Mouse (Mus musculus) forebrain, embryonic 11.5 days (tissue): ENCODE results near the gene Vezt. TPM values are rescaled to one million over a fixed set of nuclear protein-coding genes. Genes with fewer than 3 reads are reported as not detected.

Source experiments
- ATAC-seq: fragments of 200-750 bp; cut with Nextera tagmentation; replicated peaks from 2 replicates; pipeline ENCODE4 v1.8.0; 2017; ENCODE audit warnings: moderate TSS enrichment; ENCODE audit not compliant: low FRiP score
- DNase-seq: peaks from one replicate; pipeline ENCODE4 v3.0.0-alpha.2; 2017; ENCODE audit warnings: low spot score
- H3K27ac ChIP-seq: fragments of 300-500 bp; sonication (generic); 2 replicates; pipeline ENCODE4 v1.5.1; 2014; ENCODE audit warnings: low read depth, low read length
- H3K27me3 ChIP-seq: fragments of 300-500 bp; sonication (generic); 2 replicates; pipeline ENCODE4 v1.6.1; 2014; ENCODE audit warnings: mild to moderate bottlenecking, low read length, mixed read lengths; ENCODE audit not compliant: control insufficient read depth, insufficient read depth
- H3K36me3 ChIP-seq: fragments of 300-500 bp; sonication (generic); 2 replicates; pipeline ENCODE4 v1.6.1; 2014; ENCODE audit warnings: mild to moderate bottlenecking, low read length, moderate library complexity, mixed read lengths; ENCODE audit not compliant: control insufficient read depth, insufficient read depth
- H3K4me1 ChIP-seq: fragments of 300-500 bp; sonication (generic); replicated peaks from 2 replicates; pipeline ENCODE4 v1.6.1; 2014; ENCODE audit warnings: low read length, mixed read lengths; ENCODE audit not compliant: control insufficient read depth, insufficient read depth
- H3K4me2 ChIP-seq: fragments of 300-500 bp; sonication (generic); 2 replicates; pipeline ENCODE4 v1.6.1; 2014; ENCODE audit warnings: low read depth, mild to moderate bottlenecking, low read length, moderate library complexity, mixed read lengths; ENCODE audit not compliant: severe bottlenecking
- H3K4me3 ChIP-seq: fragments of 300-500 bp; sonication (generic); 2 replicates; pipeline ENCODE4 v1.5.1; 2014; ENCODE audit warnings: low read depth, low read length
- H3K9ac ChIP-seq: fragments of 300-500 bp; sonication (generic); 2 replicates; pipeline ENCODE4 v1.6.1; 2014; ENCODE audit warnings: low read length
- H3K9me3 ChIP-seq: fragments of 300-500 bp; sonication (generic); 2 replicates; pipeline ENCODE4 v1.6.1; 2016; ENCODE audit warnings: low read length, mixed read lengths; ENCODE audit not compliant: control insufficient read depth
- WGBS: fragments of 180-500 bp; shearing (Covaris S2); extraction: QIAGEN DNeasy Blood & Tissue Kit; methylation state at CpG from one replicate; pipeline ENCODE4 v1.1.7; 2014; 5-methylcytosine and 5-hydroxymethylcytosine counted together
- polyA plus RNA-seq: library from polyadenylated mRNA; unstranded; fragments of >200 nt; fragmentation: Nextera tagmentation; extraction: Ambion mirVana; gene quantifications from 2 replicates; pipeline ENCODE4 v1.2.1, GENCODE M21; 2014

Gene Vezt
- 39.6 and 46.6 TPM in 2 replicates for polyA plus RNA-seq

- peak; percentile 99 for ATAC-seq
- peak within 1 kb of the TSS; percentile 66 for H3K4me2 ChIP-seq
- WGBS: under 1% methylated on average over 75 of the region's 77 CpGs
- peaks cover 6% of the 10 kb centered on the region; the same call in 1 of the 2 replicates for H3K4me1 ChIP-seq
- H3K27ac ChIP-seq: 0 out of 2 replicates have a peak within 1 kb of the TSS, but pooled peaks have one; percentile 37
- no peaks in the 10 kb centered on the region for H3K36me3 ChIP-seq
- peak; percentile 100 for DNase-seq
- H3K4me3 ChIP-seq: peak within 1 kb of the TSS; percentile 83
- H3K9me3 ChIP-seq: no peaks in the 10 kb centered on the region
- H3K27me3 ChIP-seq: no peaks in the 10 kb centered on the region
- H3K9ac ChIP-seq: peak within 1 kb of the TSS; percentile 85
Observed at GRCm38 (mm10) chr10:94035658-94036374, at the start of gene Vezt, which contains the start of gene Fgd6. Gene Vezt, minus strand, starts transcription at chr10:94035817. Gene Fgd6, plus strand, starts transcription at chr10:94036001.

GRCm38 (mm10) chr10:94082040-94082734 is 46.6 kb upstream of the Vezt start:
- WGBS: 39% methylated on average over 7 of the region's 7 CpGs
- Histone ChIP-seq H3K9me3 (no peaks in the 10 kb centered on the region), H3K27ac (no peak overlapping the region), H3K4me3 (no peak overlapping the region), H3K9ac (no peak overlapping the region), H3K4me2 (no peak overlapping the region), H3K36me3 (no peaks in the 10 kb centered on the region), H3K4me1 (peaks cover under 1% of the 10 kb centered on the region; the same call in 1 of the 2 replicates), H3K27me3 (no peaks in the 10 kb centered on the region)
- DNase-seq (no peak), ATAC-seq (no peak)

- H3K27ac ChIP-seq: no peak overlapping the region
- H3K4me1 ChIP-seq: peaks cover 3% of the 10 kb centered on the region; the same call in 1 of the 2 replicates
- H3K9me3 ChIP-seq: no peaks in the 10 kb centered on the region
- H3K27me3 ChIP-seq: no peaks in the 10 kb centered on the region
- no peak for DNase-seq
- ATAC-seq: no peak
- H3K4me3 ChIP-seq: no peak overlapping the region
- WGBS: 78% methylated on average over 3 of the region's 3 CpGs
- H3K36me3 ChIP-seq: no peaks in the 10 kb centered on the region
- H3K9ac ChIP-seq: no peak overlapping the region
- H3K4me2 ChIP-seq: no peak overlapping the region
Observed at GRCm38 (mm10) chr10:94080740-94081139, 45.1 kb upstream of the Vezt start.

- H3K4me2 ChIP-seq: no peak overlapping the region
- H3K36me3 ChIP-seq: no peaks in the 10 kb centered on the region
- DNase-seq: no peak
- no peak overlapping the region for H3K4me3 ChIP-seq
- no peak overlapping the region for H3K27ac ChIP-seq
- H3K9ac ChIP-seq: no peak overlapping the region
- H3K9me3 ChIP-seq: no peaks in the 10 kb centered on the region
- no peaks in the 10 kb centered on the region for H3K27me3 ChIP-seq
- peaks cover 3% of the 10 kb centered on the region; the same call in 1 of the 2 replicates for H3K4me1 ChIP-seq
- no peak for ATAC-seq
- 73% methylated on average over 14 of the region's 14 CpGs for WGBS
Observed at GRCm38 (mm10) chr10:94076966-94077825, 41.6 kb upstream of the Vezt start.

- DNase-seq (no peak), ATAC-seq (no peak)
- no peaks in the 10 kb centered on the region for H3K9me3 ChIP-seq
- H3K4me1 ChIP-seq: peaks cover 3% of the 10 kb centered on the region; the same call in 1 of the 2 replicates
- H3K4me3 ChIP-seq: no peak overlapping the region
- no peak overlapping the region for H3K4me2 ChIP-seq
- no peaks in the 10 kb centered on the region for H3K36me3 ChIP-seq
- no peaks in the 10 kb centered on the region for H3K27me3 ChIP-seq
- no peak overlapping the region for H3K27ac ChIP-seq
- H3K9ac ChIP-seq: no peak overlapping the region
- WGBS: 76% methylated on average over 4 of the region's 4 CpGs
Observed at GRCm38 (mm10) chr10:94072916-94073465, 37.4 kb upstream of the Vezt start.

- Histone ChIP-seq H3K4me3 (no peak overlapping the region), H3K4me2 (no peak overlapping the region), H3K27me3 (no peaks in the 10 kb centered on the region), H3K27ac (no peak overlapping the region), H3K9me3 (no peaks in the 10 kb centered on the region), H3K4me1 (peaks cover 3% of the 10 kb centered on the region; the same call in 1 of the 2 replicates), H3K9ac (no peak overlapping the region), H3K36me3 (no peaks in the 10 kb centered on the region)
- WGBS: 72% methylated on average over 10 of the region's 10 CpGs
- DNase-seq (no peak), ATAC-seq (no peak)
Observed at GRCm38 (mm10) chr10:94072261-94072915, 36.8 kb upstream of the Vezt start.

- no peak overlapping the region for H3K4me2 ChIP-seq
- DNase-seq (no peak), ATAC-seq (no peak)
- 79% methylated on average over 7 of the region's 7 CpGs for WGBS
- H3K4me3 ChIP-seq: no peak overlapping the region
- no peaks in the 10 kb centered on the region for H3K27me3 ChIP-seq
- H3K4me1 ChIP-seq: no peaks in the 10 kb centered on the region
- H3K9ac ChIP-seq: no peak overlapping the region
- H3K27ac ChIP-seq: no peak overlapping the region
- no peaks in the 10 kb centered on the region for H3K9me3 ChIP-seq
- no peaks in the 10 kb centered on the region for H3K36me3 ChIP-seq
Observed at GRCm38 (mm10) chr10:94071641-94072040, 36.0 kb upstream of the Vezt start.
